Mouse (Mus musculus) midbrain, embryonic 14.5 days (tissue): ENCODE measurements around the gene Cd70. TPM values are rescaled to one million over a fixed set of nuclear protein-coding genes. Genes with fewer than 3 reads are reported as not detected.

Experiments
- ATAC-seq: fragments of 200-750 bp; cut with Nextera tagmentation; 2 replicates; pipeline ENCODE4 v1.8.0; 2017; ENCODE audit warnings: moderate number of reproducible peaks, moderate library complexity; ENCODE audit not compliant: low FRiP score, low TSS enrichment
- DNase-seq: peaks from one replicate; pipeline ENCODE4 v3.0.0-alpha.2; 2015
- H3K27ac ChIP-seq: fragments of 300-500 bp; sonication (generic); replicated peaks from 2 replicates; pipeline ENCODE4 v1.5.1; 2014; ENCODE audit warnings: mild to moderate bottlenecking, low read depth, low read length, moderate library complexity
- H3K27me3 ChIP-seq: fragments of 300-500 bp; sonication (generic); 2 replicates; pipeline ENCODE4 v1.6.1; 2014; ENCODE audit warnings: low read length, control low read depth, mixed read lengths; ENCODE audit not compliant: control insufficient read depth, insufficient read depth
- H3K36me3 ChIP-seq: fragments of 300-500 bp; sonication (generic); 2 replicates; pipeline ENCODE4 v1.6.1; 2014; ENCODE audit warnings: low read length, control low read depth; ENCODE audit not compliant: control insufficient read depth, insufficient read depth
- H3K4me1 ChIP-seq: fragments of 300-500 bp; sonication (generic); 2 replicates; pipeline ENCODE4 v1.6.1; 2014; ENCODE audit warnings: mild to moderate bottlenecking, antibody characterized with exemption, low read length, control low read depth; ENCODE audit not compliant: control insufficient read depth, insufficient read depth
- H3K4me2 ChIP-seq: fragments of 300-500 bp; sonication (generic); 2 replicates; pipeline ENCODE4 v1.6.1; 2014; ENCODE audit warnings: mild to moderate bottlenecking, low read length, moderate library complexity
- H3K4me3 ChIP-seq: fragments of 300-500 bp; sonication (generic); replicated peaks from 2 replicates; pipeline ENCODE4 v1.5.1; 2014; ENCODE audit warnings: low read depth, low read length
- H3K9ac ChIP-seq: fragments of 300-500 bp; sonication (generic); replicated peaks from 2 replicates; pipeline ENCODE4 v1.6.1; 2014; ENCODE audit warnings: mild to moderate bottlenecking, low read length, moderate library complexity
- H3K9me3 ChIP-seq: fragments of 300-500 bp; sonication (generic); 2 replicates; pipeline ENCODE4 v1.6.1; 2016; ENCODE audit warnings: low read length, control low read depth, mixed read lengths; ENCODE audit not compliant: control insufficient read depth
- WGBS: fragments of 180-500 bp; shearing (Covaris S2); extraction: QIAGEN DNeasy Blood & Tissue Kit; methylation state at CpG from one replicate; pipeline ENCODE4 v1.1.7; 2014; 5-methylcytosine and 5-hydroxymethylcytosine counted together
- polyA plus RNA-seq: library from polyadenylated mRNA; unstranded; fragments of >200 nt; fragmentation: Nextera tagmentation; extraction: Ambion mirVana; gene quantifications from 2 replicates; pipeline ENCODE4 v1.2.1, GENCODE M21; 2014

Gene Cd70
- 1.1 and 1.4 TPM in 2 replicates for polyA plus RNA-seq

DNA sequence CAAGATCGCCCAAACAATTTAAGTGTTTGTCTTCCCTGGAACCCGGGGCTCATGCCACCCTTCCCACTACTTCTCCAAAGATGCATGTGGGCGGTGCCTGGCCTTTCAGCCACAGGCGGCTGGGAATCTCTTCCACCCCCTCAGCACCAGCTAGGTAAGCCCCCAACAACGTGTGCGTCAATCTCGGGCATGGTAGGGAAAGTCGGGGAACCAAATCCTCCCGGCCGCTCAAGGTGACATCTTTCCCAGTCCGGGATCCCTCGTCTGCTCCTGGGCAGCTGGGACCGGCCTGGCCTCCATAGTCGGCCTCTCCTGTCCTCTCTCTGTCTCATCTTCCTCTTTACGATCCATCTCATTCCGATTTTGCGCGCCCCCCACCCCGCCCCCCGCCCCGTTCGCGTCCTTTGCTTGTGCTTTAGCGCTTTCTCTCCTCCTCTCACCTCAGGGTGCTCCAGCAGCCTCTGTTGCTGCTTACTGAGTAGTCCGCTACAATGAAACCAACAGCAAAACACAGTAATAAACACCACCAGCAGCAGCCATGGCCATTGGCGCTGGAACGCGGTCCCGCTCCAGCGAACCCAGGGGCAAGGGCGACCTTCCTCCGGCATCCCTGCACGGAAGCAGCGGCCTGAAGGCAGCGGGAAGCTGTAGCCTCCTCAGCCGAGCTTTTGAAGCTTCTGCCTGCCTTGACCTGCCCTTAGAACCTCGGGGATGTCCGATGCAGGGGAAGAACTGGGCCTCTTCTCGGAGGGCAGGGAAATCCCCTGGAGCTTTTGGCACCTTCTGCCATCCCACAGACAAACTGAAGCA is at the start of gene Cd70:
TSS of gene Cd70 (minus strand) at position 784 of the 810 bp plus-strand sequence.
- Histone ChIP-seq H3K4me1 (no peaks in the 10 kb centered on the region), H3K4me2 (peak within 1 kb of the TSS; percentile 64), H3K9ac (peak within 1 kb of the TSS; percentile 49), H3K27ac (no peak within 1 kb of the TSS), H3K9me3 (no peaks in the 10 kb centered on the region), H3K27me3 (peaks cover 20% of the 10 kb centered on the region), H3K36me3 (no peaks in the 10 kb centered on the region), H3K4me3 (peak within 1 kb of the TSS; percentile 36)
- ATAC-seq, result 0 out of 2 replicates have a peak, but pooled peaks have one; percentile 20
- DNase-seq, result peak; percentile 43
- 3% methylated on average over 39 of the region's 39 CpGs for WGBS

DNA sequence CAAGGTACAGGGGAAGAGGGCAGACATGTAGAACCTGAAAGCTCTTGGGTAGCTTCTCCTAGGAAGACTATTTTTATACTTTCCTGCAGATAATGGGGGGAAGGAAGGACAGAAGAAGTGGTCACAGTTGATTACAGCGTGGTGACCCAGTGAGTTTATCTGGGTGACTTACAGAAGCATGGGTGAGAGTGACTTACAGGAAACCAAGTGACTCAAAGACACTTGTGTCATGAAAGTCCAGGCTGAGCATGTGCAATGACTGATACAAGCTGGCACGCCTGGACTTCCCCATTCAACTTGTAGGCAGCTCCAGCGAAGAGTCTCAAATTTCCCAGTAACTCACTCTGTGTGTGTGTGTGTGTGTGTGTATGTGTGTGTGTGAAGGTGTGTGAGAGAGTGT is 48.7 kb upstream of the Cd70 start:
- no peak for ATAC-seq
- Histone ChIP-seq H3K4me1 (no peaks in the 10 kb centered on the region), H3K9ac (no peak overlapping the region), H3K4me3 (no peak overlapping the region), H3K27me3 (no peaks in the 10 kb centered on the region), H3K36me3 (no peaks in the 10 kb centered on the region), H3K9me3 (no peaks in the 10 kb centered on the region), H3K4me2 (no peak overlapping the region), H3K27ac (no peak overlapping the region)
- 82% methylated on average over 3 of the region's 3 CpGs for WGBS
- DNase-seq, result no peak

DNA sequence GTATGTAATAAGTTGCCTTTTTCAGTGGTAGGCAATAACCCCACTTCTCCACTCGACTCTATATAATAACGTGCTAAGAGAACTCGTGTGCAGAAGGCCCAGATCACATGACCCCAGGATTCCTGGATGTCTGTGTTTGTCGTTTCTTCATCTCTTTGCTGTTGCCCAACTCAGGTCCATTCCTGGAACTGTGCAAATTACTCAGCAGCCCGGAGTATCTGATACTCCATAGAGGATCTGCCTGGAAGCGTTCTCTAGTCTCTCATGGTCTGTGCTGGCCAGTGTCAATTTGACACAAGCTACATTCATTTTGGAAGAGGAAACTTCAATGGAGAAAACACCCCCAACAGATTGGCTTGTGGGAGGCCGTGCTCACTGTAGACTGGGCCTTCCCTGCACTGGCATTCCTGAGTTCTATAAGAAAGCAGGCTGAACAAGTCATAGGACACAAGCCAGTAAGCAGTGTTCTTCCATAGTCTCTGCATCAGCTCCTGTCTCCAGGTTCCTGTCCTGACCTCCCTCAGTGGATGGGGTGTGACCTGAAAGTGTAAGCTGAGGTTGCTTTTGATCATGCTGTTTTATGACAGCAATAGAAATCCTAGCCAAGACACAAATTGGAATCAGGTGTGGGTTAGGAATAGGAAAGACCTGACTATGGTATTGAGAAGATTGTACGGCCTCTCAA is 45.9 kb upstream of the Cd70 start:
- no peak for DNase-seq
- no peak overlapping the region for H3K4me3 ChIP-seq
- 87% methylated on average over 8 of the region's 8 CpGs for WGBS
- H3K9ac ChIP-seq, result no peak overlapping the region
- no peaks in the 10 kb centered on the region for H3K4me1 ChIP-seq
- no peaks in the 10 kb centered on the region for H3K9me3 ChIP-seq
- ATAC-seq, result no peak
- H3K4me2 ChIP-seq, result no peak overlapping the region
- no peak overlapping the region for H3K27ac ChIP-seq
- H3K27me3 ChIP-seq, result no peaks in the 10 kb centered on the region
- H3K36me3 ChIP-seq, result no peaks in the 10 kb centered on the region

DNA sequence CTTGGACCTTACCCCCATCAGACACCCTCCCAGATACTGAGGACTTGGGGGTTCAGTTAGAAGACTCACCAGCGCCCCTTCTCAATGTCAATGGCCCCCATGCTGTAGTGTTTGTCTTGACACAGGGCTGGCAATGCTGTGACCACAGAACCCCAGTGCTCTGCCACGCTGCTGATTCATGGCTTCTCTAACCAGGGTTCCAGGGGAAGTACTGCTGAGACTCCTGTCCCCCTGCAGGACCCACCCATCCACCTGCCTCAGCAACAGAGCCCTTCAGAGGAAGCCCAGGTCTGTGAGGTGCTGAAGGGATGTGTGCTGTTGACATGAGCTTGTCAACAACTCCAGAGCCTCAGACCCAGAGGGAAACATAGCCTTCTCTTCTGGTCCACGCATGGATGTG is 45.2 kb upstream of the Cd70 start:
- no peak overlapping the region for H3K27ac ChIP-seq
- no peak overlapping the region for H3K9ac ChIP-seq
- H3K9me3 ChIP-seq, result no peaks in the 10 kb centered on the region
- no peak for ATAC-seq
- no peaks in the 10 kb centered on the region for H3K4me1 ChIP-seq
- WGBS, result 83% methylated on average over 3 of the region's 3 CpGs
- no peaks in the 10 kb centered on the region for H3K36me3 ChIP-seq
- H3K4me2 ChIP-seq, result no peak overlapping the region
- DNase-seq, result no peak
- H3K27me3 ChIP-seq, result no peaks in the 10 kb centered on the region
- H3K4me3 ChIP-seq, result no peak overlapping the region

DNA sequence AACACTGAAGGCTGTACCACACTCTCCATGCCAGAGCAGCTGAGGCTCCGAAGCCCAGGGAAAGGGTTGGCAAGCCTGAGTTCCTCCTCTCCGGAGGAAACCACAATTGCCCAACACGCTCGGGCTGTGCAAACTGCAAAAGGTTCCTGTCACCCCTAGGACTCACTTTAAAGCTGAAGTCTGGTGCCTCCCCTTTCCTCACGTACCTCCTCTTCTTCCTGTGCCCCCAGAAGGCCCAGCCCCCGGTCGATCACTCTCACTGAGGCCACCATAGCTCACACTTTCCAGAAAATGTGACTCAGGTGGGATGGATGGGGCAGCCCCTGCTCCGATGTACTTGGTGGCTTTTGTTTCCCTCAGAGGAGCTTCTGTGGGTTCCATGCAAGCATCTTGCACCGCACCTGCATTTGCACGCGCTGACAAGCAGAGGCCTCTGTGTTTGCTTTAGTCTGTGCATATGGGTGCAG is 44.5 kb upstream of the Cd70 start, which contains the start of gene Tnfsf14:
TSS of gene Tnfsf14 (minus strand) at position 137 of the 467 bp plus-strand sequence.
- 82% methylated on average over 11 of the region's 11 CpGs for WGBS
- H3K4me2 ChIP-seq, result no peak within 1 kb of the TSS
- no peak for ATAC-seq

DNA sequence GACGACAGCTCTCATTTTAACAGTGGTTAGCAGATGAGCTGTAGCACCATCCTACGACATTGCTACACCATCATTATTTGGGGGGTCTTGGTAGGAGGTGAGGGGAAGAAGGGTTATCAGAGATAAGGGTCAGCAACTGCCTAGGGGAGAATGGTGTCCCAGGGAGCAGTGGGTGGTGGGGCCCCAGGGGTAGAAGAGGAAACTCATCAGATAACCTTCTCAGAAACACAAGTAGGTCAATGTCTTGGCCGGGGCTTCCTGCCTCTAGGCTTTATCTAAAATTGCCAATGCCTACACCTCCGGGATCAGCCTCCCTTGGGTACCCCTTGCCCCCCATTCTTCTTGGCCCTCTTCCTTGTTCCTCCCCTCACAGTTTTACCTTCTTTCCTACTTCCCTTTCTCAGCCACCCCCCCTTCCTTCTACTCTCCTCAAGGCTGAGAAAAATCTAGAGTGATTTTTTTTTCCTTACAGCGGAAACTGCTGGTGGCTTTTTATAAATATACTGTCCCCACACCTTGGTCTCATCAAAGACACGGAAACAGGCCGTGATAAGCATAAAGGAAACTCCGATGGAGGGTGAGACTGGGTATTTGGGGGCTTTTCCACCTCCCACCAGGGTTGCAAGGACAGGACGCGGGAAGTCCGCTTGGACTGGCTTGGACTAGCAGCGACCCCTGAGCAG is 39.1 kb upstream of the Cd70 start:
- no peak overlapping the region for H3K4me3 ChIP-seq
- no peak for ATAC-seq

More for the DNA sequence above, 44.5 kb upstream of the Cd70 start, which contains the start of gene Tnfsf14:
- no peak for DNase-seq
- Histone ChIP-seq H3K36me3 (no peaks in the 10 kb centered on the region), H3K9me3 (no peaks in the 10 kb centered on the region), H3K27me3 (no peaks in the 10 kb centered on the region), H3K9ac (no peak within 1 kb of the TSS), H3K27ac (no peak within 1 kb of the TSS), H3K4me3 (no peak within 1 kb of the TSS), H3K4me1 (no peaks in the 10 kb centered on the region)

DNA sequence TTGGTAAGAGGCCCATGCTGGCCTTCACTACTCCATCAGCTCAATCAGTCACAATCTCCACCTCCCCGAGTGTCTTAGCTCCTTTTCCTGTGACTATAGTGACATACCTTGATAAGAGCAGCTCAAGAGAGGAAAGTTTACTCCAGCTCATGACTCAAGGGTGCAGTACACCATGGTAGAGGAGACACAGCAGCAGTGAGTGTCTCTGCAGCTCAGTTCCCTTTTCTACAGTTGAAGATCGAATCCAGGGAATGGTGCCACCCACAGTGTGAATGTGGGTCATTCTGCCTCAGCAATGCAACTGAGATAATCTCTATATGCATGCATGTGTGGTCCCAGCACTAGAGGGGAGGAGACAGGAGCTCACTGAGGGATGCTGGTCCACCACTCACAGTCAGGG is 36.1 kb upstream of the Cd70 start:
- no peak overlapping the region for H3K27ac ChIP-seq
- no peaks in the 10 kb centered on the region for H3K4me1 ChIP-seq
- H3K4me2 ChIP-seq, result no peak overlapping the region
- WGBS, result 77% methylated on average over 2 of the region's 2 CpGs
- no peaks in the 10 kb centered on the region for H3K27me3 ChIP-seq
- H3K4me3 ChIP-seq, result no peak overlapping the region
- no peaks in the 10 kb centered on the region for H3K36me3 ChIP-seq
- DNase-seq (no peak), ATAC-seq (no peak)
- no peaks in the 10 kb centered on the region for H3K9me3 ChIP-seq
- no peak overlapping the region for H3K9ac ChIP-seq

More for the DNA sequence above, 39.1 kb upstream of the Cd70 start:
- no peak overlapping the region for H3K9ac ChIP-seq
- no peaks in the 10 kb centered on the region for H3K36me3 ChIP-seq
- WGBS, result 93% methylated on average over 12 of the region's 12 CpGs
- no peaks in the 10 kb centered on the region for H3K4me1 ChIP-seq
- no peak overlapping the region for H3K4me2 ChIP-seq
- H3K27me3 ChIP-seq, result no peaks in the 10 kb centered on the region
- DNase-seq, result no peak
- no peaks in the 10 kb centered on the region for H3K9me3 ChIP-seq
- H3K27ac ChIP-seq, result no peak overlapping the region

DNA sequence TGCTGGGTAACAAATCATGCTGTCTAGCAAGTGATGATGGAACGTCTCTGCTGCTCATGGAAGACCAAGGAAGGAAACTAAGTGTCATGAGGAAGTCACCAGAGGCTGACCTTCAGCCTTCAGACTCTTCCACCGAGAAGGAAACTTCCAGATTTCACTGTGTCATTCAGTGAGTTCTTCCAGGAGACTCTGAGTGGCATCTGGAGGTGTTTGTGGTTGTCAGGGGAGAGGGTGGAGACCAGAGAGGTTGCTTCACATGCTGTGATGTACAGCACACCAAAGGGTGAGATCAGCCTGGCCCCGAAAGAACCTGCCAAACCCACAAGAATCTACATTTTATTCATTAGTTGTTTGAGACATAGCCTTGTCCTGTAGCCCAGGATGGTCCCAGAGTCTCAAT is 33.3 kb upstream of the Cd70 start:
- ATAC-seq (no peak), DNase-seq (no peak)
- Histone ChIP-seq H3K27ac (no peak overlapping the region), H3K4me3 (no peak overlapping the region), H3K36me3 (no peaks in the 10 kb centered on the region), H3K27me3 (no peaks in the 10 kb centered on the region), H3K9me3 (no peaks in the 10 kb centered on the region), H3K9ac (no peak overlapping the region), H3K4me1 (no peaks in the 10 kb centered on the region), H3K4me2 (no peak overlapping the region)
- WGBS, result 76% methylated on average over 3 of the region's 3 CpGs
